Mouse (Mus musculus): ENCODE measurements at regions not wholly inside any gene's neighbourhood (a gene's known extent, or its start where the extent isn't known, plus 50 kb on each side); places are given as distances from the start of the nearest gene placed in this dataset.

DNA sequence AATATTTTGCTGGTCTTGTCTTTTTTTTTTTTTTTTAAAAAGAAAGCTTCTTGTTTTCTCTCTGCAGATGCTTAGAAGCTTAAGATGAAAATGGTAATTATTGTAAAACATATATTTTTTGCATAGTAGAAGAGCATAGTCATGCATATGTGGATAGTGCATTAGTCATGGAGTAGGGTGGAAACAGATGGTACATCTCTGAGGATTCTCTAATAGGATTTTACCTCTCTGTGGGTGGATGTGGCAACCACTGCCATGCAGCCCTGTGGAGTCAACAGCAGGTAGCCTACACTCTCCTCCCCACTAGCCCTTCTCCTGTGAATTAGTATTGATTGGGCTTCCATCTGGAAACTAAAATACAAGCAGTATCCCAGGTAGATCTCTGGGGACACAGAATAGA is 409.2 kb downstream of the Nr4a2 start:
- no peak for DNase-seq

DNA sequence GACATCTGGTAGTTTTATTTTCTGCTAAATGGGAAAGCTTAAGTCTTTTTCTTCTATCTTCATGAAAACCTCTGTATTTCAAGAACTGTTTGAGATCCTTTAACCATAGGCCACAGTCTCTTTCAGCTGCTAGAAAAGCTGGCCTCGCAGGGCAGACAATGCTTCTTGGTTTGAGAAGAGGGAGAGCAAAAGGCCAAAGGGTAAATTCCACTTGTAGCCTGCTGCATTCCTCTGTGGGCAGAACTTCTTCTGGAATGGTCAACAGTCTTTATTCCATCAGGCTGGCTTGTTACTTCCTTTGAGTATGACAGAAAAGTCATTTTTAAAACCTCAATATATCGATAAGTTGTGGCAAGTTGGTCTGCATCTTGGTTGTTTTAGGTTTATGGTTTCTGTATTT is 440.2 kb downstream of the Nr4a2 start:
- DNase-seq: peak; percentile 21

DNA sequence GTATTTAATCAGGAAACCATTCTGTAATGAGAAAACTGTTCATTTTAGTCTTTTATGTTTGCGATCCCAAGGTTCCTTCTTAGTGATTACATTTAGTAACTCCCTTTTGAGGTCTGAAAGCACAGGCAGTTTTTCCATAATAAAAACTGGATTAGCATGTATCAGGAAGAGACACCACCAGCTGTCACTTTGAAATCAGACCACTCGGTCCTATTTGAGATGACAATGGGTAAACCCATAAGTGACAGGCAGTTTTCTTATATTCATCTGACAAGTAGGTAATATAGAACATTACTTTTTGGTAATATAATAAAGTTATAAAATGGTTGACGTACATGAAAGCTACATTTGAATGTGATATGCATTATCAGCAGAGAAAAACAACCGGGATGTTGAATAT is 449.9 kb downstream of the Nr4a2 start:
- DNase-seq: no peak

DNA sequence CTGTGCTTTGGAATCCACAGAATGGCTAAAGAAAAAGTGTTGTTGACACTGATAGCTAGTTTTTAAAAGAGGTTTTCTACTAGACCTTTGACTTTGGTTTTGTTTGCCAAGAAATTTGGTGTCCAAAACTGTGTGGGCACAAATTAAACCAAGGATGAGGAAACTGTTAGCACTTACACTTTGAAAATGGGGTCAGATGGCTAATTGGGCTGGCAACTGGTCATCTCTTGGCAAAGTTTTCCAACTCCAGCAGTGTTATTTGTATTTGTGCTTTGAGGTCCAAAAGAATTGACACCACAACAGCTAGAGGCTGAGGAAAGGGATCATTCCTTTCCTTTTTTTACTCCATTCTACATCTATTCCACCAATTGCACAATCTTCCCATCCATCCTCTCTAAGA is 451.1 kb downstream of the Nr4a2 start:
- DNase-seq: peak; percentile 7

DNA sequence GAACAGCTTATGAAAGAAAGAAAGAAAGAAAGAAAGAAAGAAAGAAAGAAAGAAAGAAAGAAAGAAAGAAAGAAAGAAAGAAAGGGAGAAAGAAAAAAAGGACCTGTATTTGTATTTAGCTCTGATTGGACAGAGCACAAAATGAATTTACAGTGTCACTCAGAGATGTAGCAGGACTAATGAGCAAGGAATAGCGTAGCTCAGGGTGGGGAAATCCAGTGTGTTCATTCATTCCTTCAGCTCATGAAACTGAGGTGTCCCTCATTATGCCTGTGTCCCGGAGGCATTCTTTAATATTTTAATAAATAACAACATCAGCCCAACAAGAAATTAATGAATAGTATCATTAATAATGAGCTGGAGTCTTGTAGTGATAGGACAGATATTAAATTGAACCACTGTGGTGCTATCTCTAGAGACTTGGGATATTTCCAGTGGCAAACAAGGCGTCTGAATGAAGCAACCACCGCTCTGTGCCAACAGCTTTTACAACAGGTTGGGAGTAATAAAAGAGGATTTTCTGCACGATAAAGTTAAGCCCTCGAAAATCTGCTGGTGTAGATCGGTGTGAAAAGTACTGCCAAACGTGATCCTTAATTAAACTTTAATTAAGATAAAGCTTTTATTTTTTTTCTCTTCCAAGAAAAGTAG is 461.4 kb downstream of the Nr4a2 start:
- DNase-seq: no peak

Data from kidney, adult 9 months (tissue).